Mouse (Mus musculus) hindbrain, embryonic 15.5 days (tissue): Measurements from ENCODE around the gene Picalm. TPM values are rescaled to one million over a fixed set of nuclear protein-coding genes. Genes with fewer than 3 reads are reported as not detected.

Experiments used
- ATAC-seq: fragments of 200-750 bp; cut with Nextera tagmentation; 2 replicates; pipeline ENCODE4 v1.8.0; 2017; ENCODE audit warnings: low read depth, moderate number of reproducible peaks, moderate TSS enrichment; ENCODE audit not compliant: low FRiP score
- H3K27ac ChIP-seq: fragments of 300-500 bp; sonication (generic); replicated peaks from 2 replicates; pipeline ENCODE4 v1.5.1; 2015; ENCODE audit warnings: mild to moderate bottlenecking, inconsistent platforms
- H3K27me3 ChIP-seq: fragments of 300-500 bp; sonication (generic); 2 replicates; pipeline ENCODE4 v1.6.1; 2015; ENCODE audit warnings: control low read depth, inconsistent platforms
- H3K36me3 ChIP-seq: fragments of 300-500 bp; sonication (generic); 2 replicates; pipeline ENCODE4 v1.6.1; 2015; ENCODE audit warnings: control low read depth, inconsistent platforms
- H3K4me1 ChIP-seq: fragments of 300-500 bp; sonication (generic); replicated peaks from 2 replicates; pipeline ENCODE4 v1.6.1; 2015; ENCODE audit warnings: control low read depth, inconsistent platforms
- H3K4me2 ChIP-seq: fragments of 300-500 bp; sonication (generic); 2 replicates; pipeline ENCODE4 v1.6.1; 2015; ENCODE audit warnings: moderate library complexity, mild to moderate bottlenecking, inconsistent platforms
- H3K4me3 ChIP-seq: fragments of 300-500 bp; sonication (generic); 2 replicates; pipeline ENCODE4 v1.5.1; 2015; ENCODE audit warnings: mild to moderate bottlenecking, inconsistent platforms
- H3K9ac ChIP-seq: fragments of 300-500 bp; sonication (generic); 2 replicates; pipeline ENCODE4 v1.6.1; 2015; ENCODE audit warnings: inconsistent platforms
- H3K9me3 ChIP-seq: fragments of 300-500 bp; sonication (generic); 2 replicates; pipeline ENCODE4 v1.6.1; 2016; ENCODE audit warnings: control low read depth, inconsistent platforms
- WGBS: fragments of 180-500 bp; shearing (Covaris S2); methylation state at CpG from one replicate; pipeline ENCODE4 v1.1.7; 2015; 5-methylcytosine and 5-hydroxymethylcytosine counted together
- polyA plus RNA-seq: library from polyadenylated mRNA; unstranded; fragments of >200 nt; fragmentation: Nextera tagmentation; extraction: Ambion mirVana; gene quantifications from 2 replicates; pipeline ENCODE4 v1.2.1, GENCODE M21; 2015

Gene Picalm
- polyA plus RNA-seq, 1 experiment from 2014 or later = 34.2 TPM

DNA sequence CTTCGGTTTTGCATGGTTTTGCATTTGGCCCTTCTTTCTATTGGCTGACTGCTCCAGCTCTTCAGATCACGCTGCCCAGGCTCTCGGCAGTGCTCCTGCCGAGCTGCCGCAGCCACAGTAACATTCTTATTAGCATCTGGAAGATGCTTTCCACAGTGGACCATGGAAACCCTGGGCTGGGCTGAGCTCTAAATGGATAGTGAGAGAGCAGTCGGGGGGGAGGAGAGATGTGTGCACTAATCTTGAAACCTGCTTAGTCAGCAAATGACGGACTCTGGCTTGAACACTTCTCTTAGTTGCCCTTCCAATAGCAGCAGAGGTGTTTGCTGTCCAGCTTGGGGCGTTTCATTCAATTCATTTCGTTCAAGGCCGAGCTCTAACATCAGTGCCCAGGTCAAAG is 30.8 kb upstream of the Picalm start:
- Histone ChIP-seq H3K9me3 (no peaks in the 10 kb centered on the region), H3K4me3 (peak overlapping the region; percentile 15), H3K27me3 (no peaks in the 10 kb centered on the region), H3K27ac (no peak overlapping the region), H3K36me3 (no peaks in the 10 kb centered on the region), H3K4me1 (peaks cover 8% of the 10 kb centered on the region; the same call in 1 of the 2 replicates), H3K4me2 (peak overlapping the region; percentile 46), H3K9ac (no peak overlapping the region)
- WGBS = 32% methylated on average over 10 of the region's 10 CpGs
- ATAC-seq = peak; percentile 68; the same call in 1 of the 2 replicates

DNA sequence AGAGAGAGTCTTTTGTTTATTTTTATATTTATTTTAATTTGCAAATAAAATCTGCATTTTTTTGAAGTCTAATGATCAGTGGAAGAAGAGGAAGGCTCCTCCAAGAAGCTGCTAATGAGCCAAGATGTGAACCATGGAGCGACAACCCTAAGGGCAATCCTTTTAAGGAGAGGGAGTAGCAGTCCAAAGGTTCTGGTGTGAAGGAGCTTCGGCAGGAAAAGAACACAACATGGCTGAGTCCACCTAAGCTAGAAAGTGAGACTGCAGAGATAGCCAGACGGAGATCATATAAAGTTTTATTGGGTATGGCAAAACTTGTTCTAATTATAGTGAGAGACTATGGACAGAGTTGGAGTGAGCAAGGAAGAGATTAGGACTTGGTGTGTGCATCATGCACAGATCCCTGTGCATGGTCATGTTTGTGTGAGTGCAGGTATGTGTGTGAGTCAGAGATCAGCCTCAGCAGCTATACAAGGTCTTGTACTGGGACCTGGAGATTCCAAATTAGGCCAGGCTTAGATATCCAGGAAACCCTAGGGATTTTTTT is 29.3 kb upstream of the Picalm start:
- 91% methylated on average over 3 of the region's 3 CpGs for WGBS
- Histone ChIP-seq H3K27ac (no peak overlapping the region), H3K4me1 (peaks cover 8% of the 10 kb centered on the region; the same call in 1 of the 2 replicates), H3K4me2 (no peak overlapping the region), H3K27me3 (no peaks in the 10 kb centered on the region), H3K4me3 (no peak overlapping the region), H3K9me3 (no peaks in the 10 kb centered on the region), H3K9ac (no peak overlapping the region), H3K36me3 (no peaks in the 10 kb centered on the region)
- no peak for ATAC-seq

DNA sequence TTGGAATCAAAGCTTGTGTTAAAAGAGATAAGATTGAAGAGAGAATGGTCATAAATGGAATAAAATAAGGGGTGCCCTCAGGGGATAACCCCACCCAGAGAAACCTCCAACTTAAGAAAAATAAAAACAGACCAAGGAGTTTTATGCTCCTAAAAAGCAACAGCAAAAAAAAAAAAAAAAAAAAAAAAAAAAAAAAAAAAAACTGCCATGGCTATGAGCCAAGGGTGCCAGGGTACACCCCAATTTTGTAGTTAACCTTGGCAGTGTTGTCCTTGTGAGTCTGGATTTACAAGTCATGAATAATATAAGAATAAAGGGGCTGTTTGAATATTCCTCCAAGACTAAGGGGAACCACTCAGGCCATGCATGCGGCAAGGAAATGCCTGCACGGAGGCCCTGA is 13.9 kb upstream of the Picalm start:
- ATAC-seq = no peak
- 0 out of 2 replicates have a peak, but pooled peaks cover 5% of the 10 kb centered on the region for H3K9me3 ChIP-seq
- H3K27me3 ChIP-seq = no peaks in the 10 kb centered on the region
- H3K27ac ChIP-seq = no peak overlapping the region
- H3K4me1 ChIP-seq = no peaks in the 10 kb centered on the region
- 95% methylated on average over 2 of the region's 2 CpGs for WGBS
- no peak overlapping the region for H3K4me3 ChIP-seq
- H3K4me2 ChIP-seq = no peak overlapping the region
- no peaks in the 10 kb centered on the region for H3K36me3 ChIP-seq
- H3K9ac ChIP-seq = no peak overlapping the region

GRCm38 (mm10) chr7:90120106-90120505 is 9.9 kb upstream of the Picalm start:
- no peaks in the 10 kb centered on the region for H3K4me1 ChIP-seq
- ATAC-seq = no peak
- WGBS = 50% methylated on average over 4 of the region's 4 CpGs

GRCm38 (mm10) chr7:90124991-90125390 is 5.0 kb upstream of the Picalm start:
- ATAC-seq = no peak
- no peak overlapping the region for H3K9ac ChIP-seq
- no peak overlapping the region for H3K4me3 ChIP-seq
- H3K27me3 ChIP-seq = no peaks in the 10 kb centered on the region
- 90% methylated on average over 5 of the region's 5 CpGs for WGBS
- H3K4me2 ChIP-seq = no peak overlapping the region
- H3K9me3 ChIP-seq = no peaks in the 10 kb centered on the region
- H3K4me1 ChIP-seq = peaks cover 8% of the 10 kb centered on the region
- no peak overlapping the region for H3K27ac ChIP-seq
- no peaks in the 10 kb centered on the region for H3K36me3 ChIP-seq

More at GRCm38 (mm10) chr7:90120106-90120505, 9.9 kb upstream of the Picalm start:
- Histone ChIP-seq H3K36me3 (no peaks in the 10 kb centered on the region), H3K4me2 (no peak overlapping the region), H3K27me3 (no peaks in the 10 kb centered on the region), H3K9me3 (no peaks in the 10 kb centered on the region), H3K27ac (no peak overlapping the region), H3K9ac (no peak overlapping the region), H3K4me3 (no peak overlapping the region)

- 80% methylated on average over 8 of the region's 8 CpGs for WGBS
- H3K4me1 ChIP-seq = peaks cover 18% of the 10 kb centered on the region
- peak overlapping the region; percentile 75 for H3K4me3 ChIP-seq
- H3K27ac ChIP-seq = peak overlapping the region; percentile 92
- H3K36me3 ChIP-seq = no peaks in the 10 kb centered on the region
- H3K9me3 ChIP-seq = no peaks in the 10 kb centered on the region
- no peak for ATAC-seq
- peak overlapping the region; percentile 89 for H3K4me2 ChIP-seq
- H3K27me3 ChIP-seq = no peaks in the 10 kb centered on the region
- H3K9ac ChIP-seq = peak overlapping the region; percentile 58; the same call in 1 of the 2 replicates
Observed at GRCm38 (mm10) chr7:90128631-90129200, 1.3 kb upstream of the Picalm start.

- H3K9me3 ChIP-seq = no peaks in the 10 kb centered on the region
- no peaks in the 10 kb centered on the region for H3K27me3 ChIP-seq
- peaks cover 21% of the 10 kb centered on the region for H3K4me1 ChIP-seq
- H3K4me3 ChIP-seq = peak overlapping the region; percentile 75
- peak; percentile 9; the same call in 1 of the 2 replicates for ATAC-seq
- H3K27ac ChIP-seq = peak overlapping the region; percentile 92
- H3K4me2 ChIP-seq = peak overlapping the region; percentile 89
- WGBS = under 1% methylated on average over 12 of the region's 12 CpGs
- H3K9ac ChIP-seq = peak overlapping the region; percentile 58
- H3K36me3 ChIP-seq = no peaks in the 10 kb centered on the region
Observed at GRCm38 (mm10) chr7:90129271-90129731, 712 bp upstream of the Picalm start.

DNA sequence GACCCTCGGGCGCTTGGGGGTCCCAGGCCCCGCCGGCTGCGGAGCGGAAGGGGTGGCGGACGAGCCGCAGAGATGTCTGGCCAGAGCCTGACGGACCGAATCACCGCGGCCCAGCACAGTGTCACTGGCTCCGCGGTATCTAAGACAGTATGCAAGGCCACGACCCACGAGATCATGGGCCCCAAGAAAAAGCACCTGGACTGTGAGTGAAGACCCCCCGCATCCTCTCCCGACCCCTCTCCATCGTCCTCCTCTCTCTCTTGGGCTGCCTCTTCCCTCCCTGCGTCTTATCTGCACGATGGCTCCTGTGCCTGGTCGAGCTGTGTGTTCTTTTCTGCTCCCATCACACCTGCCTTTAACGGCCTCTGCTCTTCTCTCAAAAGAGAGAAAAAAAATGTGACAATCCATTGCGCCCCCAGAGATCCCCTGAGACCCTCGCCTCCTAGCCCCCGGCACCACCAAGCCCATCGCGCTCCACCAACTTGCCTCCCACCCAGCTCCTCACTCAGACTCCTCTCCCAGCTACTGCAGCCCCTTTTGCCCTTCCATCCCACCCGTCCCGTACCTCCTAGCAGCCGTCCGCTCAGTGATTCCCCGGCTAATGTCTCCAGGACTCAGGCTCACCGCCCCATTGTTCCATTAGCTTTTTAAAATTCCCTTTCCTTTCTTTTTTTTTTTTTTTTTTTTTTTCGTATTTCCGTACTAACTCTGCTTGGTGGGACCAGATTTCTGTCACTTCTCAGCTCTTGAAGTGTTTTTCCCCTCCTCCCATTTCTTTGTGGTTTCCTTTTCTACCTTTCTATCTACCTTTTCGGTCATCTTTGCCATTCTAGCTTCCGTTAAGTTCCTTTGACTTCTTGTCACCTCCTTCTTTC is 725 bp downstream of the Picalm start:
- H3K4me2 ChIP-seq = peak overlapping the region; percentile 89
- H3K4me1 ChIP-seq = peaks cover 21% of the 10 kb centered on the region
- ATAC-seq = peak; percentile 78
- no peaks in the 10 kb centered on the region for H3K36me3 ChIP-seq
- under 1% methylated on average over 38 of the region's 39 CpGs for WGBS
- peak overlapping the region; percentile 75 for H3K4me3 ChIP-seq
- H3K9ac ChIP-seq = peak overlapping the region; percentile 94
- H3K27me3 ChIP-seq = no peaks in the 10 kb centered on the region
- H3K9me3 ChIP-seq = no peaks in the 10 kb centered on the region
- H3K27ac ChIP-seq = peak overlapping the region; percentile 92

DNA sequence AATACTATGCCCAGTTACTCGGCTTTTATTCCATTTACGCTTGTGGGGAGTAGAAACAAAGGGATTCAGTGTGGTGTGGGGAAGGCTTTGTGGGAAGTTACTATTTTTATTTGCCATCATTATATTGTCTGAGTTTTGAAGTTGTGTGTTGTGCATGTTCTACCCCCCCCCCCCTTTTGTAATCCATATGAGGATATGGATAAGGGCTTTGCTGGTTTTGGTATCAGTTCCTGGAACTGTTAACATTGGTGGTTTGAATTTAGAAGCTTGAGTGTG is 1.3 kb downstream of the Picalm start:
- H3K27ac ChIP-seq = peak overlapping the region; percentile 92; the same call in 1 of the 2 replicates
- peak overlapping the region; percentile 75 for H3K4me3 ChIP-seq
- 1% methylated on average over 2 of the region's 2 CpGs for WGBS
- H3K9ac ChIP-seq = peak overlapping the region; percentile 94
- no peaks in the 10 kb centered on the region for H3K36me3 ChIP-seq
- H3K27me3 ChIP-seq = no peaks in the 10 kb centered on the region
- H3K4me2 ChIP-seq = peak overlapping the region; percentile 89
- H3K9me3 ChIP-seq = no peaks in the 10 kb centered on the region
- H3K4me1 ChIP-seq = peaks cover 21% of the 10 kb centered on the region
- ATAC-seq = no peak

GRCm38 (mm10) chr7:90131831-90132241 is 1.8 kb downstream of the Picalm start:
- 12% methylated on average over 7 of the region's 7 CpGs for WGBS
- no peak for ATAC-seq

DNA sequence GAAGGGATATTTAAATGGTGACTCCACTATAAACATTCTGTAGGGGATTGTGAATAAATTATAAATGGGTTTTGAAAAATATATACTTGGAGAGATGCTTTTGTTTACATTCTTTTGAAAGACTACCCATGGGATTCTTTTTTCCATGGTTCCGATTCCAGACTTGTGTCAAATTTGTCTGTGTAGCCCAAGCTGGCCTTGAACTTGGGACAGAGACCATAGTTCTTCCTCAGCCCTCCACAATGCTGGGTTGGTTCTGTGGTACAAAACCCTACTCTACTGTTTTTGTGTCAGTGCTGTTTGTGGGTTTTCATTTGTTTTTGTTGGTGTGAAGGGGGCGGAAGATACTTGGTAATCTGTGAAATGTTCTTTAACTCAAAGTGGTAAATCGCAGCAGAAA is 2.3 kb downstream of the Picalm start:
- H3K27ac ChIP-seq = 0 out of 2 replicates have a peak overlapping the region, but pooled peaks have one; percentile 10
- WGBS = 64% methylated on average over 3 of the region's 3 CpGs

More at GRCm38 (mm10) chr7:90131831-90132241, 1.8 kb downstream of the Picalm start:
- no peaks in the 10 kb centered on the region for H3K27me3 ChIP-seq
- no peaks in the 10 kb centered on the region for H3K36me3 ChIP-seq
- peak overlapping the region; percentile 94 for H3K9ac ChIP-seq
- peak overlapping the region; percentile 89 for H3K4me2 ChIP-seq
- 0 out of 2 replicates have a peak overlapping the region, but pooled peaks have one; percentile 10 for H3K27ac ChIP-seq
- no peaks in the 10 kb centered on the region for H3K9me3 ChIP-seq
- H3K4me1 ChIP-seq = peaks cover 21% of the 10 kb centered on the region
- peak overlapping the region; percentile 75 for H3K4me3 ChIP-seq

GRCm38 (mm10) chr7:90136736-90137135 is 6.7 kb downstream of the Picalm start:
- H3K9me3 ChIP-seq = no peaks in the 10 kb centered on the region
- WGBS = 80% methylated on average over 3 of the region's 3 CpGs
- ATAC-seq = no peak
- H3K4me3 ChIP-seq = no peak overlapping the region
- no peaks in the 10 kb centered on the region for H3K27me3 ChIP-seq
- peaks cover 19% of the 10 kb centered on the region for H3K4me1 ChIP-seq
- no peak overlapping the region for H3K27ac ChIP-seq
- H3K36me3 ChIP-seq = no peaks in the 10 kb centered on the region
- no peak overlapping the region for H3K9ac ChIP-seq
- no peak overlapping the region for H3K4me2 ChIP-seq

More for the DNA sequence above, 2.3 kb downstream of the Picalm start:
- peak overlapping the region; percentile 75 for H3K4me3 ChIP-seq
- ATAC-seq = no peak
- H3K4me1 ChIP-seq = peaks cover 21% of the 10 kb centered on the region
- H3K27me3 ChIP-seq = no peaks in the 10 kb centered on the region
- H3K9ac ChIP-seq = peak overlapping the region; percentile 94
- H3K36me3 ChIP-seq = no peaks in the 10 kb centered on the region
- peak overlapping the region; percentile 89 for H3K4me2 ChIP-seq
- H3K9me3 ChIP-seq = no peaks in the 10 kb centered on the region
